In genomic region chrX:163908003-163908336, GRCm38 (mm10) we compare ENCODE assay signal across 8 mouse cellular contexts. TPM values are rescaled to one million over a fixed set of nuclear protein-coding genes. Genes with fewer than 3 reads are reported as not detected.
DNase-seq lines count a peak whose midpoint lies in the region; ATAC-seq and TF ChIP-seq lines count a peak whose summit lies in the region.

No protein-coding gene starts in this region.

- 23% methylated on average over 8 of the region's 8 CpGs for WGBS in embryonic facial prominence, embryonic 14.5 days
- 23% methylated on average over 8 of the region's 8 CpGs for WGBS in limb, embryonic 12.5 days
- WGBS in neural tube, embryonic 13.5 days: 28% methylated on average over 8 of the region's 8 CpGs

- H3K27me3 ChIP-seq in embryonic facial prominence, embryonic 14.5 days (replicated peaks; ENCODE audit: control insufficient read depth, insufficient read depth, low read length): peaks cover 9% of the 10 kb centered on the region; the same call in 1 of the 2 replicates
- H3K27me3 ChIP-seq in limb, embryonic 12.5 days: peaks cover 13% of the 10 kb centered on the region
- H3K27me3 ChIP-seq in neural tube, embryonic 13.5 days: peaks cover 5% of the 10 kb centered on the region; the same call in 1 of the 2 replicates

- no peak for TF ChIP-seq CTCF in left cerebral cortex, adult 2 months (IDR thresholded peaks at IDR 0.05)

- no peaks in the 10 kb centered on the region for H3K4me1 ChIP-seq in embryonic facial prominence, embryonic 14.5 days (ENCODE audit: control insufficient read depth, insufficient read depth, low read length)
- H3K4me1 ChIP-seq in limb, embryonic 12.5 days (replicated peaks): no peaks in the 10 kb centered on the region
- no peaks in the 10 kb centered on the region for H3K4me1 ChIP-seq in neural tube, embryonic 13.5 days (replicated peaks)

- peak overlapping the region; percentile 58 for H3K4me2 ChIP-seq in embryonic facial prominence, embryonic 14.5 days (ENCODE audit: low read depth, low read length)
- H3K4me2 ChIP-seq in limb, embryonic 12.5 days: peak overlapping the region; percentile 53
- peak overlapping the region; percentile 57 for H3K4me2 ChIP-seq in neural tube, embryonic 13.5 days

- no peaks in the 10 kb centered on the region for H3K36me3 ChIP-seq in embryonic facial prominence, embryonic 14.5 days (ENCODE audit: control insufficient read depth, insufficient read depth, low read length)
- H3K36me3 ChIP-seq in limb, embryonic 12.5 days: no peaks in the 10 kb centered on the region
- no peaks in the 10 kb centered on the region for H3K36me3 ChIP-seq in neural tube, embryonic 13.5 days

- no peaks in the 10 kb centered on the region for H3K9me3 ChIP-seq in embryonic facial prominence, embryonic 14.5 days (ENCODE audit: control insufficient read depth, low read length)
- H3K9me3 ChIP-seq in limb, embryonic 12.5 days: no peaks in the 10 kb centered on the region
- no peaks in the 10 kb centered on the region for H3K9me3 ChIP-seq in neural tube, embryonic 13.5 days

- DNase-seq in left cerebral cortex, adult 2 months (ENCODE audit: extremely low spot score in 1 of 2, low spot score in 2 of 2): no peak
- DNase-seq in left cerebral cortex, postnatal 10 days (ENCODE audit: extremely low spot score in 1 of 2, low spot score in 2 of 2): no peak
- no peak for DNase-seq in embryonic facial prominence, embryonic 14.5 days (ENCODE audit: low spot score)
- no peak for DNase-seq in layer of hippocampus, postnatal 14 days (ENCODE audit: low spot score in 2 of 2)
- no peak for DNase-seq in urinary bladder, postnatal 36 days (ENCODE audit: low spot score in 2 of 2)

- no peak for ATAC-seq in embryonic facial prominence, embryonic 14.5 days (ENCODE audit: low read depth)
- ATAC-seq in limb, embryonic 12.5 days (ENCODE audit: insufficient number of reproducible peaks, insufficient read depth, low FRiP score, low TSS enrichment, low read depth): no peak
- ATAC-seq in neural tube, embryonic 13.5 days (ENCODE audit: low read depth): no peak
- no peak for ATAC-seq in monocyte, adult 5-6 weeks (replicated peaks; ENCODE audit: insufficient number of reproducible peaks, low FRiP score, low TSS enrichment, poor library complexity, severe bottlenecking)

- peak overlapping the region; percentile 67 for H3K9ac ChIP-seq in embryonic facial prominence, embryonic 14.5 days (ENCODE audit: low read depth, low read length)
- 0 out of 2 replicates have a peak overlapping the region, but pooled peaks have one; percentile 60 for H3K9ac ChIP-seq in limb, embryonic 12.5 days (replicated peaks)
- H3K9ac ChIP-seq in neural tube, embryonic 13.5 days: peak overlapping the region; percentile 73

- peak overlapping the region; percentile 64 for H3K4me3 ChIP-seq in left cerebral cortex, adult 2 months
- peak overlapping the region; percentile 60 for H3K4me3 ChIP-seq in embryonic facial prominence, embryonic 14.5 days (ENCODE audit: low read depth, low read length)
- peak overlapping the region; percentile 57 for H3K4me3 ChIP-seq in limb, embryonic 12.5 days (replicated peaks)
- H3K4me3 ChIP-seq in neural tube, embryonic 13.5 days: peak overlapping the region; percentile 62

- intact Hi-C loops in left cerebral cortex, adult 2 months (cut with DNase I): loop anchor here (2.0 kb wide), 2 partner anchors 51 to 59 kb away; partner anchors contain the start of gene Zrsr2
- intact Hi-C loops in left cerebral cortex, postnatal 10 days (cut with DNase I): loop anchor here (10.0 kb wide), 1 partner anchor 353 kb away; no protein-coding TSS in a partner anchor

- peak overlapping the region; percentile 72 for H3K27ac ChIP-seq in left cerebral cortex, adult 2 months
- H3K27ac ChIP-seq in embryonic facial prominence, embryonic 14.5 days (replicated peaks; ENCODE audit: low read depth, low read length): 0 out of 2 replicates have a peak overlapping the region, but pooled peaks have one; percentile 70
- peak overlapping the region; percentile 86 for H3K27ac ChIP-seq in limb, embryonic 12.5 days
- H3K27ac ChIP-seq in neural tube, embryonic 13.5 days (replicated peaks): peak overlapping the region; percentile 91

RNA-seq across cellular contexts. Expression of gene Ap1s2, which starts 0.8 kb away (rescaled TPM):
- total RNA-seq in left cerebral cortex, adult 2 months (2021): 10 to 100 TPM; 30.3 to 39.9 TPM
- 10 to 100 TPM; 33.5 to 39.4 TPM for total RNA-seq in left cerebral cortex, postnatal 10 days (2021)
- 32.6 and 38.1 TPM in 2 replicates for polyA plus RNA-seq in embryonic facial prominence, embryonic 14.5 days (2014; fragmentation: Nextera tagmentation; extraction: Ambion mirVana)
- 21.7 and 22.5 TPM in 2 replicates for polyA plus RNA-seq in limb, embryonic 12.5 days (2016; fragmentation: Nextera tagmentation; extraction: Ambion mirVana)
- 89.9 and 90.3 TPM in 2 replicates for polyA plus RNA-seq in neural tube, embryonic 13.5 days (2015; fragmentation: Nextera tagmentation; extraction: Ambion mirVana)
- 10 to 100 TPM; 39.9 to 41.8 TPM for total RNA-seq in layer of hippocampus, postnatal 14 days (2021)
- 103 to 180 TPM (median 145 TPM) in 3 replicates for total RNA-seq in monocyte, adult 5-6 weeks (2017)

RNA-seq across cellular contexts. Expression of gene Zrsr2, which starts 50.5 kb away (rescaled TPM):
- 10 to 100 TPM; 43.9 to 51.7 TPM for total RNA-seq in left cerebral cortex, adult 2 months (2021)
- 10 to 100 TPM; 41.6 to 51.9 TPM for total RNA-seq in left cerebral cortex, postnatal 10 days (2021)
- 43.0 and 44.2 TPM in 2 replicates for polyA plus RNA-seq in embryonic facial prominence, embryonic 14.5 days (2014; fragmentation: Nextera tagmentation; extraction: Ambion mirVana)
- 85.8 and 94.1 TPM in 2 replicates for polyA plus RNA-seq in limb, embryonic 12.5 days (2016; fragmentation: Nextera tagmentation; extraction: Ambion mirVana)
- polyA plus RNA-seq in neural tube, embryonic 13.5 days (2015; fragmentation: Nextera tagmentation; extraction: Ambion mirVana): 58.5 and 61.6 TPM in 2 replicates
- 10 to 100 TPM; 41.1 to 52.1 TPM for total RNA-seq in layer of hippocampus, postnatal 14 days (2021)
- 45.9 to 89.8 TPM (median 70.6 TPM) in 3 replicates for total RNA-seq in monocyte, adult 5-6 weeks (2017)
